Mouse (Mus musculus): ENCODE results near the gene Defb26.

Defb26 gene

DNA sequence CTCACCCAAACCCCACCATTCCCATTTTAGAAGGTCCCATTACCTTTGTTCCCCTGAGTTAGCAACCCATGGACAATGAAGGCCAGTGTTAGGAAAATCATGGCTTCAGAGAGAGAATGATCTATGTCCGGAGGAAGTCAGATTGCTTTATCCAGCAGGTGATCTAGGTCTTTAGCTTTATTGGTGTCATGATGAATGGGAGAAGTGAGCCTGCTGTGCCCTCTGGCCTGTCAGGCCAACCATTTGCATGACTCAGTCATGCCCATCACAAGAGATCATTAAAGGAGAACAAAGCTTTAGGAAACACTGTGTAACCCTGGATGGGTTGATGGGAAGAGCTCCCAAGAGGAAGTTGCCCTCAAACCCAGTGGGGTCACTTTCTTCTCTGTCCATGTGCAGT is at the start of gene Defb26:
TSS of gene Defb26 (minus strand) at position 101 of the 400 bp plus-strand sequence.
- no peak for ATAC-seq (ENCODE audit: low TSS enrichment)

DNA sequence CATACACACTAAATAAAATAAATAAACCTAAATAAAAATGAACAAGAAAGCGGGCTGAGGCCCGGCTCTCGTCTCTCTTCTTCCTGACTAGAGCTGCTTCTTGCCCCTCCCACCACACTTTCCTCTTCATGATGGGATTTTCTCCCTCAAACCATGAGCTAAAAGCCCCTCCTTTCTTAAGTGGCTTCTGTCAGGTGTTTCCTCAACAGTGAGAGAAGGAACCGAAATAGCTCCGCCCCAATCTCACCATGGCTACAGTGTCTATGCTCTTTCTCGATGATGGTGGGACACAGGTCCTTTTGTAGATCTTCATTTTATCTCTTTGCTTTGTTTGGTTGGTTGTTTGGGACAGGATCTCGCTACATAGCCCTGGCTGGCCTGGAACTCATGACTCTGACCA is 45.2 kb upstream of the Defb26 start:
- ATAC-seq (ENCODE audit: low TSS enrichment): no peak

DNA sequence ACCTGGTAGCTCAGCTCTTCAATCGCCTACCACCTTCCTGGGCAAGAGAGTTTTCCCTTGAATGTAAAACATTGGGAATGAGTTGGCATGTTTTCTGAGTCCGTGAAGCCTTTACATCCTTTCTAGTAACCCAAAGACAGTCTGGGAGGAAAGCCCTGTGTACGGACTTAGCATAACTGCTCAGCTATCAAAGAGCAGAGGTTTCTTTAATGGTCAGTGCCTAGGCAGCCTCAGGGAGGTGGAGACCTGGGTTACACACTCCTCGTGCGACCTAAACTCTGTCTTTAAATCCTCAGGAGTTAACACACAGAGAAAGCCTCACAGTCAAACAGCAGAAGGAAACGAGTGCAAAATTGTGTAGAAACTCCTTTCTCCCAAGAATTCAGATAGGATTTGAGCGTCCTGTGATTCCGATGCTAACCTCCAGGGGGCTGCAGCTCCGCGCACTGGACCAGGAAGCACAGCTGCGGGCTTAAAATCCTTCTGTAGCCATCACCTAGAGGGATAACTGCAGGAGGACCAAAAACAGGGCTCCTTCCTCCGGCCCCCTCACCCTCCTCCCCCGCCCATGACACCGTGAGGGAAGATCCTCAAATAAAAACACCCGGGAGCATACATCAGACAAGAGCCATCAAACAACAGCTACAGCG is 42.4 kb upstream of the Defb26 start:
- peak; percentile 97 for ATAC-seq (ENCODE audit: low TSS enrichment)

DNA sequence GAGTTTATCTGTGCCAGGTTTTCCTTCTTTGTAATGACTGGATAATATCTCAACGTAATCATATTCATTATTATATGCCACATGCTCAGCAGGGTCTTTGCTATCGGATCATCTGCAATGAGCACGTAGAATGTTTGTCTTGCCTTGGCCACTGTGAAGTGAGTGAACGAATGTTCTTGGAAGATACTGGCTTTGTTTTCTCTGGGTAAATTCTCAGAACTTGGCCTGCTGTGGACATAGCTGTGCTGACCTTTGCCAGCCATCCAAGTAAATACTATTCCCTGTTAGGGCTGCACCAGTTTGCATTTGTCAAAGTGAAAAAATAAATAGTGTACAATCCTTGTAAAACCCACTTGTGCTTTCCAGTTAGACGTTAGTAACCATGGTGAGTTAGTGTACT is 36.6 kb upstream of the Defb26 start:
- no peak for ATAC-seq (ENCODE audit: low TSS enrichment)

DNA sequence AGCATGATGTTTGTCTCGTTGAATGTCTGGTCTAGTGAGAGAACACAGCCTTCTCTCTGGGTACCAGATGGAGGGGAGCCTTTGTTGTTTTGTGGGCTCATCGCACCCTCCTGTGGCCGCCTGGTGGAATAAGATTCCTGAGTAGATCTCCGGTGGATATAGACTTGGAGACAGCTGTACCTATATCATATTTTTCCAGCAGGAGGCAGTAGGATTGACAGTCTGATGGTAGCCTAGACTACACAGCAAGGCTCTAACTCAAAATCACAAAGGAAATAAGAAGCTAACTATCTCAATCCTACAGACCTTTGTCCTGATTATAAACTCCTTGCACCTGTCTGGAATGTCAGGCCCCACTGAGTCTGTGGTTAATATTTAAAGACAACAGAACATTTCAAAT is 33.2 kb upstream of the Defb26 start:
- peak; percentile 99 for ATAC-seq (ENCODE audit: low TSS enrichment)

DNA sequence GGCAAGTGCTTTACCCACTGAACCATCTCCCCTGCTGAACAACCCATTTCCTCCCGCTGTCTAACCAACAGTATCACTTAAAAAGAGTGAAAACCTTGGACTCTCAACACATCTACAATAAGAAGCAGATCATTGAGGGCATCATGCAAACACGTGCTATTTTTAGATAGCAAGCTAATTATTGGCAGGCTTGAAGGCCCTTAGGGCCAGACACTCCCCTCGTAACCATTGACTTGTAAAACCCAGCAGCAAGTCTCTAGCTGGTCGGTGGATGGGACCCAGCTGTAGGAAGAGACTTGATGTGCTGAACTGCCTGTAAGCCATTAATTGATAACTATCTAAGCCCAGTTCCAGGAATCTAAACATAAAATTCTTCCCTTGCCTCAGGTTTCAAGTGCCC is 32.0 kb upstream of the Defb26 start:
- ATAC-seq (ENCODE audit: low TSS enrichment): no peak

DNA sequence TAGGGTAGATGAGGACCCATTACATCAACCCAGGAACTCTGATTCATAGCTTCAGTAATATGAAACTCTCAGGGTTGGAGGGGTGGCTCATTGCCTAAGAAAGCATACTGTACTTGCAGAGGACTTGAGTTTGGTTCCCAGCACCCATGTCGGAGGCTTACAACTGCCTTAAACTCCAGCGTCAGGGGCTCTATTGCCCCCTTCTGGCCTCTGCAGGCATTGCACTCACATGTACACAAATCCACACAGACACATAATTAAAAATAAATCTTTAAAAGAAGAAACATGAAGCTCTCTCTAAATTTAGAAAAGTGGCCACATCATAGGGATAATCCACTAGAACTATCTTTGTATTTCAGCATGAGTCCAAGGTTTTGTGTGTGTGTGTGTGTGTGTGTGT is 31.4 kb upstream of the Defb26 start:
- ATAC-seq (ENCODE audit: low TSS enrichment): no peak

DNA sequence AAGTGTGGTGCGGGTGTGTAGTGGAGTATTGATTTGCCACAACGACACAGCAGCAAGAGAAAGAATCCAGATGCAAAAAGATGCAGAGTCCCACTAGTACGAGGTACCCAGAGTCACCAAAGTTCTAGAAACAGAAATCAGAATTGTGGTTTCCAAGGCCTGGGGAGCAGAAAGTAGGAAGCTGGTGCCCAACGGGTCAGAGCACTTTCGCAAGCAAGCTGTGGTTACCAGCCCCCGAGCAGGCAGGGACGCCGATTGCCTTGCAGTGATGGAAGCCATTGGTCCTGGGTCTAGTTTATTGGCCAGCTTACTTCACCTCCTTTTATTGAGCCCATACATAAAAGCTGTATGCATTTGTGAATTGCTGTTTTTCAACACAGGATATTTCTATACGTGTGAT is 30.5 kb upstream of the Defb26 start:
- ATAC-seq (ENCODE audit: low TSS enrichment): no peak

DNA sequence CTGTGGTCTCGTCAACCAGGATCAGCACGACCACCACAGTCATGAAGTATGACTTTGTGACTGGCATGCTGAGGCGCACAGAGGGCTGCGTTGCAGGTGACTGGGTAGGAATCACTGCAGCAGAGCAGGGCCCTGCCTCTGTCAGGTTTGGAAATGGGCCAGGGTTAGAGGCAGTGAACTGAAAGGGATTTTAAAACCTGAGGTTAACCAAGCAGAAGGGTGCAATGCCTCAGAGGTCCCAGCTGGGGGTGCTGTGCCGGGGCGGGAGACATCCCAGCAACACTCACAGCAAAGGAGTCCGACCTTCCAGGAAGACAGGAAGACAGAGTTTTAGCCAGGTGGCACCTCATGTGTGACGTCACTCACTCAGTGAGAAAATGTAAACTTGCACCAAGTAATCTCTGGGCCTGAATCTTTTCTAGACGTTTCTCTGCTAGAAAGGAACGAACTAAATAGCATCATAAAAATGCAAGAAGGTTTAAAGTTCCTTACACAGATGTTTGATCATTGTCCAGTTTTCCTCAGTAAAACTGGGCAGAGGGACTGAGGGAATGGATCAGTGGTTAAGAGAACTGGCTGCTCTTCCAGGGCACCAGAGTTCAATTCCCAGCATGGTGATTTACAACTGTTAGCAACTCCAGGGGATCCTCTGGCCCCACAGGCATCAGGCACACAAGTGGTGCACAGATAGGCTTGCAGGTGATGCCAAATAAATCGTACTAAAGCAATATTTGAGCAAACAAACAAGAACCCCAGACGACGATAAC is 28.6 kb upstream of the Defb26 start, which contains the start of gene Defb29:
TSS of gene Defb29 (minus strand) at position 155 of the 767 bp plus-strand sequence.
- no peak for ATAC-seq (ENCODE audit: low TSS enrichment)

DNA sequence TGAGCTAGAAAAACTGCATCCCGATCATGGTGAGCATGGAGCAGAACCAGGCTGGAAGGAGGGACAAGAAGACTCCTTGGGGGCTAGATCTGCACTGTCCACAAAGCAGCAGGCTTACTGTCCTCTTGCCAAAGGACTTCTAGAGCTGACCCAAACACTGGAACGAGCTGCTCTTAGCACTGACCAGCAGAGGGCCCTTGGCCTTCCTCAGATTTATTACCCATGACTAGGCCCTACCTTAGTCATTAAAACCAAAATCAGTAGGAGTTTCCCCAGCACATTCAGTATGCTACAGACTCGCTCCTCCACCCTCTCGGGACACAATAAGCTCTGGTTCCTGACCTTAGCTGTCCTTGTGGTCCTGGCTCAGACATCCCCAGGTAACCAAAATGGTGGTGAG is 6.5 kb upstream of the Defb26 start, which contains the start of gene Defb28:
TSS of gene Defb28 (plus strand) at position 275 of the 400 bp plus-strand sequence.
- ATAC-seq (ENCODE audit: low TSS enrichment): no peak

DNA sequence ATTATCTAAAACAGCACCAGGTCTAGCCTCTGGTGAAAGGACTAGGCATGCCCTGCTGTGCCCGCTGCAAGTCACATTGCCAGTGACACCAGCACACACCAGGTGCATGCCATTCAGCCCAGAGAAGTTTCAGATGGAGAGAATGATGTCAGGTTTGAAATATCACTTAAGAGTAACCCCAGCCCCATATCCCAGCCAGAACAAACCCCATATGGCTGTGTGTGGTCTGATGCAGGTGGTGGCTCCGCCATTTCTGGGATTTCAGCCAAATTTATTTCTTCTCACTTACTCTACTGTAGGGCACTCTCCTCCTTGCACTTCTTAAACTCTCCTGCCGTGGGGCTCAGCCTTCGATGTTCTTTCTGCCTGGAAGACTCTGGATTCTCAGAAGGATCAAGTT is 4.6 kb upstream of the Defb26 start:
- ATAC-seq (ENCODE audit: low TSS enrichment): no peak

DNA sequence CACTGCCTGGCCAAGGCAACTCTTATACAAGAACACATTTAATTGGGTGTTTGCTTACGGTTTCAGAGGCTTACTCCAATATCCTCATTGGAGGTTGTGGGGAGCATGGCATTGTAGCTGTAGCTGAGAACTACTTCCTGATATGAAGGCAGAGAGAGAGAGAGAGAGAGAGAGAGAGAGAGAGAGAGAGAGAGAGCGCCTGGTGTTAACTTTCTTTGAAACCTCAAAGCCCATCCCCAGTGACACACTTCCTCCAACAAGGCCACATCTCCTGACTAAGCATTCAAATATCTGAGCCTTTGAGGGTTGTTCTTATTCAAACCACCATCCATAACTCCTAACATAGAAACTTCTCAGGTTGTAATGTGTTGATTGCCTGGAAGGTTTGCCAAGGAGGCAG is 7.5 kb downstream of the Defb26 start:
- ATAC-seq (ENCODE audit: low TSS enrichment): no peak

DNA sequence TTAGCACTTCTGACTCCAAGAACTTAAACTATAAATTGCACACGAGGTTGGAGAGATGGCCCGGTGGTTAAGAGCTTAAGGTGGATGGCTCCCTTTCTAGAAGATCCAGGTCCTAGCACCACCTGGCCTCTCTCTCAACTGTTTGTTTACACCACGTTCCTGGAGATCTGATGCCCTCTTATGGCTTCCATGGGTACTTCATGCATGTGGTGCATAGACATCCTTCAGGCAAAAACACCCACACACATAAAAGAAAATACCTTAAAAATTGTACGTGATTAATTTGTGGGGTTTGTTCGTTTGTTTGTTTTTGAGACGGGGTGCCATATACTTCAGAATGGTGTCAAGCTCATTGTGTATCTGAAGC is 10.6 kb downstream of the Defb26 start:
- no peak for ATAC-seq (ENCODE audit: low TSS enrichment)

DNA sequence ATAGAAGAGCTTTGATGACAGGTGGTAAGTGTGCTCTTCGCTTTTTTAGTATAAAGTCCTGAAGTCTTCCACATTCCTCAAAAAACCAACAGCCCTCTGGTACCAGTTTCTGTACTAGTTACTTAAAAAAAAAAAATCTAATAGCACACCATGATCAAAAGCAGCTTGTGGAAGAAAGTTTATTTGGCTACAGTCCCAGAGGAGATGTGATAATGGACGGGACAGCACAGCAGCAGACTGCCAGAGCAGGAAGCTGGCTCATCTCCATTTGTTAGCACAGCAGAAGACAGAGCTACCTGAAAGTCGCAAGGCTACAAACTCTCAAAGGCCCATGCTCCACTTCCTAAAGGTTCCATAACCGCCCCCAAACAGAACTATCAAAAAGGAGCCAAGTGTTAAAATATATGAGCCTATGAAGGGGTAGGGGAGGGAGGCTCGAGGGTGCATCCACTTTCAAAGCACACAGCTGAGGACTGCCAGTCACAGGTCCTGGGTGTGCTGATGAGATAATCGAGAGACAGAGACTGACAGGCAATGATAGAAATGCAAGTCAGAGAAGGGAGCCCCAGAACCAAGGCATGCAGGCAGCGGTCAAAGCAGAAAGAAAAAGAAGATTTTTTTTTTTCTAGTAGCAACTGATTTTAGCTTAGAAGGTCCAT is 11.2 kb downstream of the Defb26 start:
- ATAC-seq (ENCODE audit: low TSS enrichment): no peak

DNA sequence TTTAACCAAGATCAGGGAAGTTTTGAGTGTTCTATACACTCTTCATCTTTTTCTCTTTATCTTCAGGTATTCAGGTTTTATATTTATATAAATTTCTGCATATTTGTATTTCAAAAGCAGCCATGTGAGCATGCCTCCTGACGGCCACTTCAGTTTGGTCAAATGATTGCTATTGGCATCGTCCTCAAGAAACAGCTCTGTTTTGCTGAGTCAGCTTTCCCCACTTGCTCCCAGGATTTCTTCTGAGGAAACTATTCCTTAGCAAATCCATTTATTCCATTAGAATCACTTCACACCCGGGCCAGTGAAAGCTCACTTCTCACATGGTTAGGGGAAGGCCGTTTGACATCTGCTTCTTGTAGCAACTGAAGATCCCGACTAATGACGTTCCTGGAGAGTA is 13.5 kb downstream of the Defb26 start:
- ATAC-seq (ENCODE audit: low TSS enrichment): no peak

DNA sequence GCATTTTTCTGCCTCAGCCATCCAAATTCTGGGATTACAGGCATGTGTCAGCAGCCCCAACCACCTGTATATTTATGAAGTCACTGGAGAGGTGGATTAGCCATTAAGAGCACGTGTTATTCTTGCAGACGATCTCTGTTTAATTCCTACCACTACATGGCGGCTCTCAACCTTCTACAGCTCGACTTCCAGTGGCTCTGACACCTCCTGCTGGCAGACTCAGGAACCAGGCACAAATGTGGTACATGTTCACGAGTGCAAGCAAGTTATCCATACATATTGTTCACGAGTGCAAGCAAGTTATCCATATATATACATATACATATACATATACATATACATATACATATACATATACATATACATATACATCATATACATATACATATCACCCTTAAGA is 18.3 kb downstream of the Defb26 start:
- ATAC-seq (ENCODE audit: low TSS enrichment): no peak

DNA sequence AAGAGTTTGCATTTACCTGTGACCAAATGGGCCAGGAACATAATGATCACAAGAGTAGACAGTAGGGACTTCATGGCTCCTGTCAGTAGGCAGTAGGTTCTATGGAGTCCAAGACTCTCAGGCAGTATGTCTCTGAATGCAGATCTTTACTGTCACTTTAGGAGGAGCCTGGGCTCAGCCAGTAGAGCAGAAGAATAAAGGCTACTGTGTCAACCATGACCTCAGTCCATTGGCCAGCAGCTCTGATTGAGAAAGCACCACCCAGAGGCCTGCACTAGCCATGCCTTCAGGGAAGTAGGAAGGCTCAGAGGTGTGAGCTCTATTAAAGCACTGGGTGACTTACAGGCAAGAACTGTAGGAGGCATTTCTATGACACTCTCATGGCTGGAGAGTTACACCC is 21.5 kb downstream of the Defb26 start, which contains the start of gene Defb22:
TSS of gene Defb22 (minus strand) at position 101 of the 400 bp plus-strand sequence.
- ATAC-seq (ENCODE audit: low TSS enrichment): no peak

DNA sequence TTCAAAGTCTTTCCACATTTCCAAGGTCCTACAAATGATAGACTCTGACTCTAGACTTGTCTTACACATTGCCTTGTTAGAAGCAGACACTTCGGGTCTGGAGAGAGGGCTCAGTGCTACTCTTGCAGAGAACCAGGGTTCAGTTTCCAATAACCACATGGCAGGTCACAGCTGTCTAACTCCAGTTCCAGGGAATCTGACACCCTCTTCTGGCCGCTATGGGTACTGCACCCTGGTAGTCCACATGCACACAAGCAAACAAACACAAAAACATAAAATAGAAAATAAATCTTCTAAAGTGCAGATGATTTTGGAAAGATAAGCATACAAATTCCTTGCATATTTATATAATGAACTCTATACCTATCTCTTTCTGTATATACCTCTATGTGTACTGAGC is 24.5 kb downstream of the Defb26 start:
- ATAC-seq (ENCODE audit: low TSS enrichment): no peak

DNA sequence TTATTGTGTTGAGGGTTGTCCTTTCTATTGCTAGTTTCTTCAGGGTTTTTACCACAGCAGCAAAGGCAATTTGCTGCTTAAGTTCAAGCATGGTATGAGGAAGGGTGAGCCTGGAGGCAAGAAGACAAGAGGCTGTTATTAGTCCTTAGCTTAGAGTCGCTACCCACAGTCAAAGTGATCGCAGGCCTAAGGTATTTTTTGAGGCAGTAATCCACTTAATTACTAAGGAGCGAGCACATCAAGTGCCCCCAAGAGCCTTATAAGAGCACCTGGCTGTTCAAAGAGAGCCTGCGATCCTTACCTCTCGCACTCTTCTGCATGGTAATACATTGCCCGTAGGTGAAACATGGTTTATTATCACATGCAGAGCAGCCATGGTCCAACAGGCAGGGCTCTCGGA is 29.8 kb downstream of the Defb26 start:
- no peak for ATAC-seq (ENCODE audit: low TSS enrichment)

DNA sequence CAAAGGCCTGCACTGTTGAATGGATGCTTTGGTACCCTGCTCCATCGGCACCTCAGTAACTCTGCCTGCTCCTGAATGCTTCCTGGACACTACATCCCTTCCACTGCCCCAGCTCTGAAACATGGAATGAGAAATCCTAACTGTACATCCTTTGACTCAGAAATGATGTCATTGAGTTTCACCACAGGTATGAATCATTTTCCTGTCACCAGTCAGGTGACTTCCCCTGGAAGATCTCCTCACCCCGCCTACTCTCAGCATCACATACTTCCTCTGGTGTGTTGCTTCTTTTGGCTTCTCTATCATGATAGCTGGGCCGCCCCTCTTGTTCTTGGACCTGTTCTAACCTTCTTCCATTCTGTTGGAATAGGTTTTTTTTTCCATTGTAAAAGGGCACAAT is 30.6 kb downstream of the Defb26 start:
- no peak for ATAC-seq (ENCODE audit: low TSS enrichment)

DNA sequence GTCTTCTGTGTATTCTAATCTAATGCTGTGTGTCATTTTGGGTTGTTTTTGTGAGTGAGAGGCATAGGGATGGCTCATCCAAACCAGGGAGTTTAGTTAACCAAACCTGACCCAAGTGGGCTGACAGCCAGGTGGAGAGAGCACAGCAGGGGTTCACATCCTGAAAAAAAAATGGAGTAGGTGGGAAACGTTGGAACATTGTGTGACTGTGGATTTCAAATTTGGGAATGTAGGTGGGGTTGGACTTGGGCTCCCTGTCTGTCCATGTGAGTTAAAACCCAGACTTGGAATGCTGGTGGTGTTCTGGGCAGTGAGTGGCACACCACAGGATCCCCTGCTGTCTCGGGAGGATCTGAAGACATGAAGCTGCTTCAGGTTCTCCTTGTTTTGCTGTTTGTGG is 34.7 kb downstream of the Defb26 start, which contains the start of gene Defb20:
TSS of gene Defb20 (plus strand) at position 301 of the 400 bp plus-strand sequence.
- ATAC-seq (ENCODE audit: low TSS enrichment): no peak

DNA sequence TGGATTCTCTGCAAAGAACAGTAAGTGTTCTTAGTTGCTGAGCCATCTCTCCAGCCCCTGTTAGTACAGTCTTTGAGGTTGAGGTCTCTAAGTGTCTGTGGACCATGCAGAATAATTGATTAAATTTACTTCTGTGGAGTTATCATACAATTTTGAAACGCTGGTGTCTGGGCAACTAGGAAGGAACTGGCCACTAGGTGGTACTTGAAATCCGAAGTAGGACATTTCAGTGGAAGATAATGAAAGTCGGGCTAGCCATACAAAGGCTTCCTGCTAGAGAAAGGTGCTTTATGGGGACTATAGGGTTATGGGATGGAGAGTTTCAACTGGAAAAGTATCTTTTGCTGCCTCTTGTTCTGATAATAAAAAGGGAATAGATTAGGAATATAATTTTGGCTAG is 39.1 kb downstream of the Defb26 start:
- peak; percentile 38; the same call in 1 of the 2 replicates for ATAC-seq (ENCODE audit: low TSS enrichment)

DNA sequence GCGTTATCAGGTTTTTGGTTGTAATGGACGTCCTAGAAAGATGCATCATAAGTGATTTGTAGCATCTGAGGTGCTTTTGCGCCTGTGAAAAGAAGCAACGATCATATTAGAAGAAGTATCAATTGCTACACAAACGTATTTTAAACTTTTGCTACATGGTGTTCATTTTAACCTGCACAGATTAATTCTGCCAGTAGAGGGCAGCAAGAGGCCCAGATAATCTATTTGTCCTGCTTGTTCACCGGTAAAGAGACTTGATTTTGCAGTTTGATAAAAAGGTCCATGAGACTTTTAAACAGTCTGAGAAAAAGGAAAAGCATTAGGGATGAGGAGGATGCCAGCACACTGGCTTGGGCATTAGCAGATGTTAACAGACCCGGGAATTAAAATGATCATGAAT is 40.5 kb downstream of the Defb26 start:
- ATAC-seq (ENCODE audit: low TSS enrichment): no peak; the same call in 1 of the 2 replicates

Measured in frontal cortex, adult (tissue).